Mouse (Mus musculus) ES-CJ7 (cell line): ENCODE results near the gene Galp.
"Not testable (repeated sequence)": the region's sequence is repeated elsewhere in the genome, so short reads cannot be mapped to it uniquely, and the experiment has no call there.

Source experiments
- DNase-seq: peaks from one replicate; pipeline ENCODE4 v3.0.0; 2011; ENCODE audit warnings: low read depth, low spot score

Galp gene

DNA sequence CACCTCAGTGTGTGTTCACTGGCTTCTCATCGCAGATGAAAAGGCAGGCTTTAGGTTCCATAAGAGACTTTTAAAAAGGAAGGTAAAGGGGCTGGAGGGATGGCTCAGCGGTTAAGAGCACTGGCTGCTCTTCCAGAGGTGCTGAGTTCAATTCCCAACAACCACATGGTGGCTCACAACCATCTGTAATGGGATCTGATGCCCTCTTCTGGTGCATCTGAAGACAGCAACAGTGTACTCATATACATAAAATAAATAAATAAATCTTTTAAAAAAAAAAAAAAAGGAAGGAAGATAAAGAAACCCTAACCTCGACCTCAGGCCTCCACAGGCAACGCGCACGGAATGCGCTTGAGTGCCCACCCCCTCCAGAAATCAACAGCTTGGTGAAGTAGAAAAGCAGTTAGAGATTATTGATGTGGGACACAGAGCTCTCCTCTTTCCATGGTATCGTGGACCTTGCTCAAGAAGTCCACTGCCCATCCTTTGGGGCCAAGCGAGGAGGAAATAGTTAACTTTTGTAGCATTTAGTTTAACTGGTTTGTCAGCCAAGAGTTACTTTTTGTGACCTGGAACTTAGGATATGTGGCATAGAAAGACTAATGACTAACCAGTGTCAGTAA lies 22.4 kb upstream of the Galp start:
- not testable (repeated sequence) for DNase-seq

DNA sequence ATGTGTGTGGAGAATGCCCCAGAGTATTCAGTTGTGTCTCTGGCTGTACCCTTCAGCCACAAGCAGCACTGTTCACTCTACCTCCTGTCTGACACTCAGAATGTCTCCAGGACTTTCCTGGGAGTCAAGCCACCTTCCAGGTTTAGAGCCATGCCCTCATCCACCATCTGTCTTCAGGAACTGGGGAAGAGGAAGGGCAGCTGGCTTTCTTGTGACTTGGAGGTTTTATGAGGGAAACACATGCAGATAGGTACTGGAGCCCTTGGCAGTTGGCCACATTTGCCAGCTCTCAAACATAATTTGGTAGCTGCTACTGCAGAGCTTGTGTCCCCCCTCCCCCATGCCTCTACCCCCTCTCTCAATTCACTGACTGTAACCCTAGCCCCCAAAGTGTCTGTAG lies 17.9 kb upstream of the Galp start:
- no peak for DNase-seq

DNA sequence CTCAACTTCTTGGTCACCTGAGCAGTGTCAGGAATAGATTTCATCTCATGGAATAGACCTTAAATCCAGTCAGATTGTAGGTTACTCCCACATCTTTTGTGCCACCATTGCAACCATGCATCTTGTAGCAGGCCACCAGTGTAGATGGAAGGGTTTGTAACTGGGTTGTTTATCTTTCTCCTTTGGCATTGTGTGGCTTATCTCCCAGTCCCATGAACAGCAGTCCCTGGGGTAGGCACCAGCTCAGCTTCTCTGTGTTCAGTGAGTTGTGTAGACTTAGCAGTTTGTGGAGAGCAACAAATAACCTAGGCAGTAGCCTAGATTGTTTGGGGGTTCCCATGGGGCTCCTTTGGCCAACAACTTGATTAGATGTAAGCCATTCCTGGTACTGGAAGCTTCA lies 14.0 kb upstream of the Galp start:
- DNase-seq: no peak

DNA sequence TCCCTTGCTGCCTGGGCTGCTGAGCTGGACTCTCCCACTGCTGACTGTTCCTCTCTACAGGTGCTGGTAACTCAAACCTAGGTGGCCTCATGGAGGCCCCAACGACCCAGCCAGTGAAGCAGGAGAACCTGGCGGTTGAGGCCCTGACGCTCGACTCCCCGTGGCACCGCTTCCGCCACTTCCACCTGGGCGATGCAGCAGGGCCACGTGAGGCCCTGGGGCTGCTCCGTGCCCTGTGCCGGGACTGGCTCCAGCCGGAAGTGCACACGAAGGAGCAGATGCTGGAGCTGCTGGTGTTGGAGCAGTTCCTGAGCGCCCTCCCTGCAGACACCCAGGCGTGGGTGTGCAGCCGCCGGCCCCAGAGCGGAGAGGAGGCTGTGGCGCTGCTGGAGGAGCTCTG lies 13.1 kb upstream of the Galp start:
- DNase-seq: no peak

DNA sequence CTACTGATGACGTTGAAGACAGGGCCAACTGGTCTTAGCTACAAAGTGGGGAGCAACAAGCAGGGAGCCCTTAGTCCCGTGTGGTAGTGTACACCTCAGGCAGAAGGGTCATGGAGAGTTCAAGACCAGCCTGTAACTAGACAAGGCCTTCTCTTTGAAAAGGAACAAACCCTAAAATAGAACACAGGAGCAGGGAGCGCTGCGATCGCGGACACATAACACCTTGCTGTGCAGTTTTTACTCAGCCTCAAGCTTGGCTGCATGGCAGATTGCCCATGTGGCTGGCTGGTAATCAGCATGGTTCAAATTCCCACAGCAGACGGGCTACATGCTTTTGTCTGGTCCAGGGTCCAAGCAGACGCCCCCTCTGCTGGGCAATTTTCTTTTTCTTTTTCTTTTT lies 12.4 kb upstream of the Galp start:
- DNase-seq: no peak

DNA sequence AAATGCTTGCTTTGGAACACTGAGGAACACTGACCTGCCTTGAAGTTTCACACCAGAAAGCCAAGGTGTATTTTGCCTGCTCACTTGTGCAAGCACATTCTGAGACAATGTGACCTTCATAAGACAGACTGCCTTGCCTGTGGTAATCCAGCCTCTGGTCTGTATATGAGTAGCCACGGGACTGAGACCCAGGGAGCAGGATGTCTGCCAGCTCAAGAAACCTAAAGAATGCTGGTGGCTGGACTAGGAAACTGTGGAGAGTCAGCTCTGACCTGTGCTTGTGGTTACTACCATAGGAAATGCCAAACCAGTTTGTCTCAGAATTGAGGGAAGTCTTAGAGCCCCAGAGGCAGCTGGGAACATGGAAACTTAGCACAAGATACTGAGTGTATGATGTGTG lies 11.5 kb upstream of the Galp start:
- DNase-seq: no peak

DNA sequence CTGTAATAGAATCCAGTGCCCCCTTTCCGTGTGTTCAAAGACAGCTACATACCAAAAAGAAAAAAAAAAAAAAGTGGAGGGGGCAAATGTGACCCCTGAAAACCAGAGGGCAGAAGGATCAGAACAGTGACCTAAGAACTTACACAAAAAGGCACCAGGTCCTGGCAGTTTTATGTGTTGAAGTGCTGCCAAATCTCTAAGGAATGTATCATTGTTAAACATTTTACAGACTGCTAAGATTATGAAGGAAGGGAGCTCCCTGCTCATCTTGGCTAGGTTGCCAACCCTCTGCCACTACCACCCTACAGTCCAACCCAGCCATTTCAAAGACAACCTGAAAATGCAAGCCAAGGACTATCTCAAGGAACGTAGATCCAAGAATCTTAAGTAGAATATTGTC lies 10.7 kb upstream of the Galp start:
- DNase-seq: no peak

DNA sequence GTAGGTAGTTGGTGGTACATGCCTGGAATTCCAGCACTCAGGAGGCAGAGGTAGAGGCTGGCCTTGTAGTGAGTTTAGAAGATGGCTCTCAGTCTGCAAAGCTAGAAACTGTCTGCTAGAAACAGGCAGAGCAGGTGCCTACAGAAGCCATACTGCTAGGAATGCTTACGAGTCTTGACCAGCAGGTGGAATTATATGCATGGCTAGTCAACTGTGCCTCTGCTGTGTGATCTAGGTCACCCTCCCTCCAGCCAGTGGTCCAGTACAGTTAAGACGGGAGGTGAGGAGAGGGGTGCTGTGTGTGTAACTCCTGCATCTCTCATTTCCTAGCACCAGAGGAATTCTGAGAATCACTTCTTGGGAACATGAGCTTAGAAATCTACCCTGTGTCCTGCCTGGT lies 10.1 kb upstream of the Galp start:
- DNase-seq: no peak

DNA sequence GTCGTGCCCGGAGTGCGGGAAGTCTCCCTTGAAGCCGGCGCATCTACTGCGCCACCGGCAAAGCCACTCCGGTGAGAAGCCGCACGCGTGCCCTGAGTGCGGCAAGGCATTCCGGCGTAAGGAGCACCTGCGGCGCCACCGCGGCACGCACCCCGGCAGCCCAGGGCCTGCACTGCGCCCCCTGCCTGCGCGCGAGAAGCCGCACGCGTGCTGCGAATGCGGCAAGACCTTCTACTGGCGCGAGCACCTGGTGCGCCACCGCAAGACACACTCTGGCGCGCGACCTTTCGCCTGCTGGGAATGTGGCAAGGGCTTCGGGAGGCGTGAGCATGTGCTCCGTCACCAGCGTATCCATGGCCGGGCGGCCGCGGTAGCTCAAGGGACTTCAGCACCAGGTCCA lies 7.3 kb upstream of the Galp start:
- DNase-seq: peak; percentile 84

DNA sequence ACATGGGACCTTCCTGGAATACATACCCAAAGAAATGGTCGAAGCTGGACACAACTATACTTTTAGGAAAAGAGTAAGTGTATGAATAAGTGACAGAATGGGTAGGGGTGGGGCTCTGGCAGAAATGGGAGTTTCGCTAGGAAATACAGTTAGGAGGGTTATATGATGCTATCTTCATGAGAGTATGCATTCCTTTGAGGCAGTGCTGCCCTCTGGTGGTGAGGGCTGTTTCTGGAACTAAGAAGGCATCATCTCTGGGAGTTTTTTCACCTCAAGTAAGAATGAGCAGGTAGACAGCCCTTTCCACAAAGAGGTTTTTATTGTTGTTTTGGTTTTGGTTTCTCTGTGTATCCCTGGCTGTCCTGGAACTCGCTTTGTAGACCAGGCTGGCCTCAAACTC lies 5.5 kb upstream of the Galp start:
- peak; percentile 86 for DNase-seq

DNA sequence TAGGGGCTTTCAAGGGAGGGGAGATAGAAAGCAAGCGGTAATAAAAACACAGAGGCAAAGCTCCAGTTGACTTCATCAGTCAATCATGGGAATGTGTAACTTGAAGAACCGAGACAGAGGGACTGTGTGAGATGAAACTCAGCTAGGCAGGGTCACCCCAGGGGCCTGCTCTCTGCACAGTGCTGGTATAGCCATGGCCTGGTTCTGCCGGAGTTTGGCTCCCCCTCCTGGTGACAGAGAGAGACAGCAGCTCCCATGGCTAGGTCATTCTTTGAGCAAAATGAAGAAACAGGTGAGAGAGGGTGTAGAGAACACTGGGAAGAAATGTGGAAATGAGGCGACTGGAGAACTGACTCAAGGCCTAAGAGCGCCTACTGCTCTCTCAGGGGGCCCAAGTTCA lies 2.8 kb upstream of the Galp start:
- peak; percentile 73 for DNase-seq

DNA sequence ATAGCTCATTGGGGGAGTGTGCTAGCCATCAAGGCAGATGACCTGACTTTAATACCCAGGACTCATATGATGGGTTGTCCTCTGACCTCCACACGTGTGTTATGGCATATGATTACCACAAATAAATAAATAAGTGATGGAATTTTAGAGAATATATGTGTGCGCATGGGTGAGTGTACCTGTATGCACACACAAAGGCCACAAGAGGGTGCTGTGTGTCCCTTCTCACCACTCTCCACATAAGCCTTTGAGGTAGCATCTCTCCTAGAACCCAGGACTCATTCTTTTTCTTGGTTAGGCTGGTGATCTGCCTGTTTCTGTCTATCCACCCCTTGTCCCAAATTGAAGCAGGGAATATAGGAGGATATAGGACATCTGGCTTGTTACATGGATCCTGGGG lies 1.1 kb upstream of the Galp start:
- peak; percentile 54 for DNase-seq

DNA sequence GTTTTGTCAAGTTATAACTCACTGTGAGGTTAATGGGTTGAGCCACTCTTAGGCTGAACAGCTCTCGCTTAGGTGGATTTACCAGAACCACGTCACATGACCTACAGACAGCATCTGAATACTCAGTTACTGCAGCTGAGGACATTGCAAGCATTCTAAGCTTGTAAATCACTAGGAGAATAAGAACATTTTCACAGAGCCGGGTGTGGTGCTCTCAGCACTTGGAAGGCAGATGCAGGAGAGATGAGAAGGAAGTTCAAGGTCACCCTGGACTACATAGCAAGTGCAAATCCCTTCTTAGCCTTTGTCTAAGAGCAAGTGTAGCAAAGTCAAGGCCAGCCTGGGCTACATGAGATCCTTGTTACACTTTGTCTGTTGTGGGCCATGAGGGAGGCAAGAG lies 7.3 kb downstream of the Galp start:
- peak; percentile 81 for DNase-seq

DNA sequence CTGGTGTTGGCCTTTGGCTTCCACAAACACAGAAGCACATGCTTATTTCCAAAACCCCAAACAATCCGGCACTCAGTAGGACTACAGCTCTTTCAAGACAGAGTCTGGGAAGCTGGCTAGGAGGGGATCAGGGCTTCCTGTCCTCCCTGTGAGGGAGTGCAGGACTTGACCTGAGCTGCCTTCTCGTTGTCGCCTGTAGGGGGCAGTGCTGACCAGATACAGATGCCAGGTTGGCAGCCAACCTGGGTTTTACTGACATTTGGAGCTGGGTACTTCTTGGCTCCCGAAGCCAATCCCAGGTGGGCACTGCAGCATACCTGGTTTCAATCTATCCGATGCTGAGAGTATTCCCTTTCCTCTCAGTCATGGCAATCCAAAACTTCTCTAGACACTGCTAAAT lies 16.3 kb downstream of the Galp start:
- peak; percentile 82 for DNase-seq

DNA sequence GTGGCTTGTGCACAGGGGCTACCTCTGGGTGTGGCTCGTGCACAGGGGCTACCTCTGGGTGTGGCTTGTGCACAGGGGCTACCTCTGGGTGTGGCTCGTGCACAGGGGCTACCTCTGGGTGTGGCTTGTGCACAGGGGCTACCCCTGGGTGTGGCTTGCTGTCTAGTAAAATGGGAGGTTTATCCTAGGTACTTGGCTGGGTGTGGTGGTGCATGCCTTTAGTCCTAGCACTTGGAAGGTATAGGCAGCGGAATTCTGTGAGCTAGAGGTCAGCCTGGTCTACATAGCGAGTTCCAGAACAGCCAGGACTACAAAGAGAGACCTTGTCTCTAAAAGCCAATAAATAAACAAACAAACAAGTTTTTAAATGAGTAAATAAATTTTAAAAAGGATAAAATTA lies 17.8 kb downstream of the Galp start:
- DNase-seq: peak; percentile 79

DNA sequence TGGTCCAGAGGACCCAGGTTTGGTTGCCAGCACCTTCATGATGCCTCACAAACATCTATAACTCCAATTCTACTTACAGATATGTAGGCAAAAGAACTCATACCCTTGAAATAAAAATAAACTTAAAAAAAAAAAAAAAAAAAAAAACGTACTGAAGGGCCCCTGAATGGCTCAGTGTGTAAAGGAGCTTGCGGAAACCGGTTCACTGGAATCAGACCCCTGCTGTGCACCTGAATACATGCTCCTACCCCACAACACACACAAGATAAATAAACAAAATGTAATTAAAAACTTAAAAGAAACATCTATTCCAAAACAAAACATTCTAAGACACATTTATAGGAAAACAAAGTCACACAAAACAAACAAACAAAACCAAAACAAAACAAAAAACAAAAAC lies 23.3 kb downstream of the Galp start:
- DNase-seq: peak; percentile 70

DNA sequence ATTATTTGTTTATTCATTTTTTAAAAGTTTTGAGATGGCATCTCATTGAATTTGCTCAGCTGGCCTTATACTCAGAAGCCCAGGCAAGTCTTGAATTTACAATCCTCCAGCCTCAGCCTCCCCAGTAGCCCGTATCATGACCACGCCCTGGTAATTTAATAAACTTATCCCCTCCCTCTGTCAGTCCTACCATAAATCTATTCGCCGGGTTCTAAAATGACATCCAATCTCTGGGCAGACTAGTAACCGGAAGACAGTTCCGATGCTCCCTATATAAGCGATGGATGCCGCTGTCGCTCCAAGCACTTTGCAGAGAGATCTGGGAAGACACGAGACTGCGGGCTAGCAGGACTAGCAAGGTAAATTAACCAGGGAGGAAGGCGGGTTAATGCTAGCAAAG lies 25.1 kb downstream of the Galp start, which contains the start of gene Zscan5b:
Gene Zscan5b, plus strand, starts transcription at position 301 of the 400 bp plus-strand sequence.
- no peak for DNase-seq

DNA sequence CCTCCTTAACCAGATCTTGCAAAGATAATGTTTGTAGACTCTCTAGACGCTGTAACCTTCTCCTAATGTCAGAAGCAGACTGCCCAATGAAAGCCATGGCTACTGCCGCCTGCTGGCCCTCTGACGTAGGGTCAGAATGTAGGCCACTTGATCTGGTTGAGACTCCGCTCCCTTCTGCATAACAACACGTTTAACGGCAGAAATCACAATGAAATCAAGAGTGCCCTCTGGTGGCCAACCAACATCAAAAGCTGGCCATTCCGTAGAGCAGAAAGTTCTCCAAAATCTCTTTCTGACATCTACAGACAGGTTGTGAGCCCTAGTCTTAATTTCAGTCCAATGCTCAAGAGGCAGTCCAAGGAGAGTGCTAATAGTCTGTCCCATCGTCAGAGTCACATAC lies 31.6 kb downstream of the Galp start:
- peak; percentile 92 for DNase-seq

DNA sequence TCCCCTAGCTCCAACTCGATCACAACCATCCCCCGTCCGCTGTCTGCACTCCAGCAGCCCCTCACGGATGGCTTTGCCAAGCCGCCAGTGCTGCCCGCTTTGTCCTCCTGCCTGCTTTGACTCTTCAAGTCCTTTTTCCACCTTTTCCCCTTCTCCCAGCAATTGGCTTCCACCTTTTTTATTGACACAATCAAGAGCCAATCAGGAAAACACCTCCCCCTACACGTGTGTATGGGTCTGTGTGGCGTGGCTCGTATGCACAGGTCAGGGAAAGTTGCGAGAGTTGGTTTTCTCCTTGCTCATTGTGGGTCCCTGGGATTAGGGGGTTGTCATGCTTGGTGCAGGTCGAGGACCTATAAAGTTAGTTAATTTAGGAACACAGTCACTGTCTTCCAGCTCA lies 42.9 kb downstream of the Galp start:
- DNase-seq: peak; percentile 86

DNA sequence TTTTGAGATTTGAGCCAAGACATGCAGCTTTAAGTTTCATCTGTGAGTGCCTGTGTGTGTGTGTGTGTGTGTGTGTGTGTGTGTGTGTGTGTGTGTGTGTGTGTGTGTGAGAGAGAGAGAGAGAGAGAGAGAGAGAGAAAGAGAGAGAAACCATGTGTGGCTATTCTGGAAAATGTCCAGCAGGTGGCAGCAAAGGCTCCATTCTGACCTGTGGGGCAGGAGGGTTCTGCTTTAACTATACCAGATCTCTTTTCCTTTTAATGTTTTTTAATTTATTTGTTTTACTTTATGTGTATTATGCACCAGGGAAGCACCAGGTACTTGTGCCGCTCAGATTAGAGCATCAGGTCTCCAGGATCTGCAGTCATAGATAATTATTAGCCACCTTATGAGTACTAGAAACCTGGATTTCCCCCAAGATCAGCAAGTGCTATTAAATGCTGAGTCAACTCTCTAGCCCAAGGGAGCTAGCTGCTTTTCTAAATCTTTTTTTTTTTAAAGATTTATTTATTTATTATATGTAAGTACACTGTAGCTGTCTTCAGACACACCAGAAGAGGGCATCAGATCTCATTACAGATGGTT lies 44.0 kb downstream of the Galp start:
- DNase-seq: peak; percentile 73

DNA sequence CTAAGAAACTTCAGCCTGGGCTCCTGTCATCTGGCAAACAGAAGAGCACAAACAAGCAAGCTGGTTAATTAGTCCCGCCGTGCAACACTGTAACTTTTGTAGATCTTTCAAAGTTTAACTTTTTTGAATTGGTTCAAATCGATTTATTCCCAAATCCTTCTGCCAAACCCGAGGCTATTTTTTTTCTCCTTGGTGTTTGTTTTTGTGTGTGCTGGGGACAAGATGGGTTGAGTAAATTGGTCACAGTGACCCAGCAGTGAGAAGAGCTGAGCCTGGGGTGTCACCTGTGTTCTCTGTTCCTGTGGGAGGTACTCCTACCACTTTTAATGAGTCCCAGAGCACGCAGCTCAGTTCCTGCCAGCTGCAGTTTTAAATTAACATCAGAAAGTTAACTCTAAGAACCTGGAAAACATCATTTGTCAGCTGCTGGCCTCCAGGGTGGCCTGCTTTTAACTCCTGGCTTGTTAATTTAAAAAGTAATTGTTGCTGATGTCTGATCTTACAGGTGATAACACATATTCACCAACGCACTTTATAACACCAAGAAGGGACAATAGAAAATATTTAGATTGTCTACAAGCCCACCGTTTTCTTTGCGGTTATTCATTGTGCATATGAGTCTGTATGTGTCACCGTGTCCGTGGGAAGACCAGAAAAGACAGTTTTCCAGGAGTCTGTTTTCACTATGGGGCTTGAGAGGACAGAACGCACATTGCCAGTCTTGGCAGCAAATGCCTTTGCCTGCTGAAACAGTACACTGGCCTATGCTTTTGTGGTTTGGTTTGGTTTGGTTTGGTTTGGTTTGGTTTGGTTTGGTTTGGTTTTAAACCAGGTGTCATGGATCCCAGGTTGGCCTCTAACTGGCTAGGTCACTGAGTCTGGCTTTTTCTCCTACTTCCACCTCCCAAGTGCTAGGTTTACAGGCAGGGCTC lies 47.7 kb downstream of the Galp start:
- peak; percentile 45 for DNase-seq

DNA sequence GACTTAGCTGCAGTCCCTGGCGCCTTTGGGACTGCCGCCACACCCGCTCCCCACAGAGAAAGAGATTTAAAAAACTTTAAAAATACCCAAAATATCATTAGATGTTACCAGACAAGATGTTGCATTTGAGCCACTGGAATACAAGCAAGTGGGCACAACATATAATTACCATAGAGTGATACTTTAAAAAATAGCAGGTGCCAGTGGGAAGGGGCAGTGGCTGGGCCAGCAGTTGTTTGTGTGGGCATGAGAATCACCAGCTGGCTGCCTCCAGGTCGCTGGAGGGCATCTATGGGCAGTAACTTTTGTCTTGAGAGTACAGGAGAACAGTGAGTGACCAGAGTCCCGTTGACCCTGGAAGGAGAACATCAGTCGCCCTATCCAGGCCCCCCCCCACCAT lies 55.5 kb downstream of the Galp start, which contains the start of gene Epp13:
Gene Epp13, plus strand, starts transcription at position 301 of the 400 bp plus-strand sequence.
- no peak for DNase-seq

DNA sequence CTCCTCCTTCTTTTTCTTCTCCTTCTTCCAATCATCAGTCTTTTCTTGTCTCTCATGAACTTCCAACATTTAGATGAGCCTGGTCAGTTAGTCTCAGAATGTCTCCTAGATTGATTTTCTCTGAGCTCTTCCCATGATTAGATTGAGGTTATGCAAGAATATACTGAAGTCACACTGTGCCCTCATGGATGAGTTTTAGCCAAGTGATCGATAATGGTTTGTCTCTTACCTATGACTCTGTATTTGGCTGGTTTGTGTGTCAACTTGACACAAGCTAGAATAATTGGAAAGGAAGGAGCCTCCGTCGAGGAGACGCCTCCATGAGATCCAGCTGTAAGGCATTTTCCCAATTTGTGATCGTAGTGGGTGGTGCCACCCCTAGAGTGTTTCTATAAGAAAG lies 57.6 kb downstream of the Galp start:
- no peak for DNase-seq
